ENCODE assay signal across 12 mouse cellular contexts in the genomic region with DNA sequence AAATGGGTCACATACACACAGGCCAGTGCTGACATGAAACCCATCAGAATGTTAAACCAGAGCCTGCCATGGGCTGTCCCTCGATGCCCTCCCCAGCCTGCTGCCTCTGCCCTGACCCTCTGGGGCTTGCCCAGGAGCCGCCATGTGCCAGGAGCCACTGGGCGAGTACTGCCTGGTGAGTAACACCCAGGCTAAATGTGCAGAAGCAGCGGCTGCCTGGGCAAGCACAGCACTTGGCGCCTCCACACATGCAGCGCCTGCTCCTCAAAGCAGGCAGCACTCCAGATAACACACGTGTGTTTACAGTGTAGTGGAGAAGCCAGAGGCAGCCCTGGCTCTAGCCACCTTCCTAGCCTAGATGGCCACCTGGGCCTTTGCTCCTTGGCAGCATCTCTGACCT. TPM values are rescaled to one million over a fixed set of nuclear protein-coding genes. Genes with fewer than 3 reads are reported as not detected.
A peak's percentile ranks its signal among the peaks of the same experiment; 100 is the strongest.
DNase-seq lines count a peak whose midpoint lies in the region; ATAC-seq and TF ChIP-seq lines count a peak whose summit lies in the region.
"Had no signal": no experiment of that assay in that cellular context is flagged by ENCODE, and none has a peak within 500 bp of the region (broad histone marks: within the 10 kb centered on the region; RNA-seq: fewer than 3 reads in every experiment).

No protein-coding gene starts in this region.

- no peak for TF ChIP-seq POLR2A in liver, adult 2 months (IDR thresholded peaks at IDR 0.05; ENCODE audit: extremely low read depth, insufficient read depth, low read length)

- no peaks in the 10 kb centered on the region for H3K27me3 ChIP-seq in liver, adult 2 months (ENCODE audit: control insufficient read depth, insufficient read depth, low read length)
- no peaks in the 10 kb centered on the region for H3K27me3 ChIP-seq in liver, postnatal 0 days (ENCODE audit: insufficient read depth, low read length)
- H3K27me3 ChIP-seq: hindbrain, embryonic 15.5 days; Patski had no signal

- H3K4me2 ChIP-seq in liver, postnatal 0 days (ENCODE audit: low read depth, low read length), result no peak overlapping the region
- H3K4me2 ChIP-seq: hindbrain, embryonic 15.5 days had no signal

- 56% methylated on average over 7 of the region's 7 CpGs for WGBS in liver, adult 2 months
- WGBS in liver, postnatal 0 days (ENCODE audit: insufficient replicate concordance), result 76% methylated on average over 7 of the region's 7 CpGs

- intact Hi-C loops in heart, postnatal 36 days (cut with DNase I), result no loop called here

- no peaks in the 10 kb centered on the region for H3K79me2 ChIP-seq in liver, adult 2 months (ENCODE audit: control insufficient read depth, insufficient read depth, low read length)

- H3K27ac ChIP-seq in liver, adult 2 months (replicated peaks; ENCODE audit: insufficient read depth, low read depth, low read length), result no peak overlapping the region
- H3K27ac ChIP-seq in liver, postnatal 0 days (ENCODE audit: low read depth), result no peak overlapping the region
- H3K27ac ChIP-seq: hindbrain, embryonic 15.5 days had no signal

- H3K4me3 ChIP-seq in liver, adult 2 months (ENCODE audit: insufficient read depth, low read depth, low read length), result no peak overlapping the region
- no peak overlapping the region for H3K4me3 ChIP-seq in liver, postnatal 0 days (ENCODE audit: low read depth, low read length)
- H3K4me3 ChIP-seq: hindbrain, embryonic 15.5 days had no signal

- peaks cover 6% of the 10 kb centered on the region; the same call in 1 of the 2 replicates for H3K36me3 ChIP-seq in liver, adult 2 months (ENCODE audit: control insufficient read depth, insufficient read depth, low read length)
- peaks cover 18% of the 10 kb centered on the region for H3K36me3 ChIP-seq in liver, postnatal 0 days (replicated peaks; ENCODE audit: insufficient read depth, low read length)

- DNase-seq in cerebellum, postnatal 25 days, result peak; percentile 55 to 56
- no peak for DNase-seq in cerebellum, postnatal 14 days
- DNase-seq in liver, adult 2 months (ENCODE audit: extremely low read depth, low read depth, low spot score), result peak; percentile 10
- no peak for DNase-seq in liver, postnatal 0 days
- peak; percentile 69 for DNase-seq in gastrocnemius, postnatal 10 days
- peak; percentile 38 to 41 for DNase-seq in heart, postnatal 36 days
- no peak for DNase-seq in ovary, adult 18-20 months (ENCODE audit: low spot score)
- DNase-seq: adrenal gland, postnatal 14 days; lung, postnatal 14 days had no signal

- TF ChIP-seq EP300 in liver, postnatal 0 days (IDR thresholded peaks at IDR 0.05; ENCODE audit: low read depth), result no peak

- no peak overlapping the region for H3K9ac ChIP-seq in liver, adult 2 months (ENCODE audit: low read depth, low read length)
- H3K9ac ChIP-seq in liver, postnatal 0 days (replicated peaks), result no peak overlapping the region
- H3K9ac ChIP-seq: hindbrain, embryonic 15.5 days had no signal

- TF ChIP-seq CTCF in liver, adult 2 months (IDR thresholded peaks at IDR 0.05; ENCODE audit: low read depth, low read length), result no peak
- TF ChIP-seq CTCF in liver, postnatal 0 days (IDR thresholded peaks at IDR 0.05; ENCODE audit: low read depth), result no peak

- H3K9me3 ChIP-seq in liver, postnatal 0 days (ENCODE audit: low read length), result no peaks in the 10 kb centered on the region
- H3K9me3 ChIP-seq: hindbrain, embryonic 15.5 days had no signal

- ATAC-seq in liver, postnatal 0 days, result no peak
- no peak for ATAC-seq in megakaryocyte, adult 5-6 weeks (ENCODE audit: poor library complexity, severe bottlenecking)
- ATAC-seq: Patski had no signal

- H3K4me1 ChIP-seq in liver, adult 2 months (ENCODE audit: control insufficient read depth, insufficient read depth, low read length), result no peaks in the 10 kb centered on the region
- H3K4me1 ChIP-seq in liver, postnatal 0 days (ENCODE audit: insufficient read depth), result no peaks in the 10 kb centered on the region

RNA-seq across cellular contexts. Expression of gene Mtss1l, which starts 8.2 kb away (rescaled TPM):
- total RNA-seq in liver, adult 2 months (2014; rRNA removed), result 0.55 and 0.94 TPM in 2 replicates
- 2.5 and 3.7 TPM in 2 replicates for polyA plus RNA-seq in liver, adult 2 months (2012; rRNA removed)
- 0.95 and 1.2 TPM in 2 replicates for polyA plus RNA-seq in liver, postnatal 0 days (2015; fragmentation: Nextera tagmentation; extraction: Ambion mirVana)
- total RNA-seq in gastrocnemius, postnatal 10 days (2021), result 10 to 100 TPM; 58.6 to 71.8 TPM
- 10 to 100 TPM; 34.3 to 38.1 TPM for total RNA-seq in heart, postnatal 36 days (2021)
- 0.80 and 0.85 TPM in 2 replicates for total RNA-seq in megakaryocyte, adult 5-6 weeks (2015)
- total RNA-seq in megakaryocyte, adult 5-6 weeks (2017), result 0.04 and 0.41 TPM in 2 replicates

Comparison
In these comparisons a context has a peak if more than half of its experiments do, and no peak if none do; other contexts are left out.
1. DNase-seq: peak in cerebellum, postnatal 25 days (2 of 2), liver, adult 2 months (single experiment), gastrocnemius, postnatal 10 days (single experiment) and heart, postnatal 36 days (2 of 2); none in cerebellum, postnatal 14 days (0 of 2), liver, postnatal 0 days (single experiment) and ovary, adult 18-20 months (single experiment).
2. RNA of gene Mtss1l, which starts 8.2 kb away (total RNA-seq): 58.6 to 71.8 TPM in gastrocnemius, postnatal 10 days and 34.3 to 38.1 TPM in heart, postnatal 36 days; 0.04 to 0.85 TPM in megakaryocyte, adult 5-6 weeks and 0.55 to 0.94 TPM in liver, adult 2 months; every median in the first group is over 10 times any median in the second.